In genomic region chr9:121443696-121444366, GRCm38 (mm10) we compare ENCODE assay signal across 9 mouse cellular contexts. TPM values are rescaled to one million over a fixed set of nuclear protein-coding genes. Genes with fewer than 3 reads are reported as not detected.
DNase-seq lines count a peak whose midpoint lies in the region; ATAC-seq lines count a peak whose summit lies in the region.
"Had no signal": no experiment of that assay in that cellular context is flagged by ENCODE, and none has a peak within 500 bp of the region (broad histone marks: within the 10 kb centered on the region; RNA-seq: fewer than 3 reads in every experiment).

No protein-coding gene starts in this region.

- H3K9me3 ChIP-seq in kidney, embryonic 16.5 days (ENCODE audit: low read length): no peaks in the 10 kb centered on the region
- no peaks in the 10 kb centered on the region for H3K9me3 ChIP-seq in hindbrain, embryonic 14.5 days (ENCODE audit: control insufficient read depth, low read length)
- H3K9me3 ChIP-seq in midbrain, embryonic 16.5 days (replicated peaks; ENCODE audit: control insufficient read depth, low read length, poor library complexity, severe bottlenecking): no peaks in the 10 kb centered on the region
- H3K9me3 ChIP-seq in heart, embryonic 10.5 days: no peaks in the 10 kb centered on the region

- H3K9ac ChIP-seq in kidney, embryonic 16.5 days (replicated peaks; ENCODE audit: low read length): no peak overlapping the region
- H3K9ac ChIP-seq in hindbrain, embryonic 14.5 days: no peak overlapping the region
- H3K9ac ChIP-seq in midbrain, embryonic 16.5 days (ENCODE audit: low read depth, low read length): no peak overlapping the region

- no peak overlapping the region for H3K27ac ChIP-seq in kidney, embryonic 16.5 days (ENCODE audit: low read length)
- no peak overlapping the region for H3K27ac ChIP-seq in hindbrain, embryonic 14.5 days
- no peak overlapping the region for H3K27ac ChIP-seq in midbrain, embryonic 16.5 days (ENCODE audit: low read length)
- no peak overlapping the region for H3K27ac ChIP-seq in heart, embryonic 10.5 days

- H3K4me3 ChIP-seq in kidney, embryonic 16.5 days (ENCODE audit: low read length): no peak overlapping the region
- no peak overlapping the region for H3K4me3 ChIP-seq in hindbrain, embryonic 14.5 days (replicated peaks; ENCODE audit: low read length)
- H3K4me3 ChIP-seq in midbrain, embryonic 16.5 days (ENCODE audit: low read depth, low read length): no peak overlapping the region
- no peak overlapping the region for H3K4me3 ChIP-seq in heart, embryonic 10.5 days

- ATAC-seq in kidney, embryonic 16.5 days (ENCODE audit: low FRiP score, low TSS enrichment): no peak
- ATAC-seq in hindbrain, embryonic 14.5 days (ENCODE audit: low FRiP score): peak; percentile 18; the same call in 1 of the 2 replicates
- peak; percentile 5; the same call in 1 of the 2 replicates for ATAC-seq in midbrain, embryonic 16.5 days
- ATAC-seq in megakaryocyte progenitor cell, adult 5-6 weeks (replicated peaks; ENCODE audit: poor library complexity): no peak

- 72% methylated on average over 31 of the region's 31 CpGs for WGBS in kidney, embryonic 16.5 days
- WGBS in hindbrain, embryonic 14.5 days: 66% methylated on average over 31 of the region's 31 CpGs
- 63% methylated on average over 31 of the region's 31 CpGs for WGBS in midbrain, embryonic 16.5 days
- WGBS in heart, embryonic 10.5 days: 73% methylated on average over 31 of the region's 31 CpGs

- H3K27me3 ChIP-seq in kidney, embryonic 16.5 days (ENCODE audit: insufficient read depth, low read length): no peaks in the 10 kb centered on the region
- no peaks in the 10 kb centered on the region for H3K27me3 ChIP-seq in hindbrain, embryonic 14.5 days (ENCODE audit: control insufficient read depth, insufficient read depth, low read length)
- no peaks in the 10 kb centered on the region for H3K27me3 ChIP-seq in midbrain, embryonic 16.5 days (ENCODE audit: control insufficient read depth, insufficient read depth, low read depth, low read length)
- H3K27me3 ChIP-seq in heart, embryonic 10.5 days (ENCODE audit: insufficient read depth, poor library complexity, severe bottlenecking): no peaks in the 10 kb centered on the region

- peak; percentile 35 to 54 for DNase-seq in kidney, postnatal 4 days
- DNase-seq in cerebellum, adult 18-20 months: peak; percentile 48 to 49
- DNase-seq in hindbrain, embryonic 14.5 days (ENCODE audit: low spot score): no peak
- no peak for DNase-seq in T-cell, adult 2 months (ENCODE audit: low spot score)
- no peak for DNase-seq in heart, embryonic 10.5 days (ENCODE audit: low spot score)
- DNase-seq: kidney, postnatal 14 days had no signal

- H3K36me3 ChIP-seq in kidney, embryonic 16.5 days (ENCODE audit: insufficient read depth, low read length): peaks cover 28% of the 10 kb centered on the region
- peaks cover 63% of the 10 kb centered on the region for H3K36me3 ChIP-seq in hindbrain, embryonic 14.5 days (replicated peaks; ENCODE audit: control insufficient read depth, insufficient read depth)
- H3K36me3 ChIP-seq in midbrain, embryonic 16.5 days (ENCODE audit: control insufficient read depth, insufficient read depth, low read length): peaks cover 31% of the 10 kb centered on the region
- H3K36me3 ChIP-seq in heart, embryonic 10.5 days: peaks cover 57% of the 10 kb centered on the region

- H3K4me2 ChIP-seq in kidney, embryonic 16.5 days (replicated peaks; ENCODE audit: low read depth, low read length): no peak overlapping the region
- no peak overlapping the region for H3K4me2 ChIP-seq in hindbrain, embryonic 14.5 days (replicated peaks)
- no peak overlapping the region for H3K4me2 ChIP-seq in midbrain, embryonic 16.5 days (ENCODE audit: low read length)

- H3K4me1 ChIP-seq in kidney, embryonic 16.5 days (ENCODE audit: insufficient read depth, low read length): no peaks in the 10 kb centered on the region
- H3K4me1 ChIP-seq in hindbrain, embryonic 14.5 days (replicated peaks; ENCODE audit: control insufficient read depth, insufficient read depth, low read length): no peaks in the 10 kb centered on the region
- no peaks in the 10 kb centered on the region for H3K4me1 ChIP-seq in midbrain, embryonic 16.5 days (ENCODE audit: control insufficient read depth, insufficient read depth, low read length)
- peaks cover 8% of the 10 kb centered on the region; the same call in 1 of the 2 replicates for H3K4me1 ChIP-seq in heart, embryonic 10.5 days

RNA-seq across cellular contexts. Expression of gene Cck, which starts 51.7 kb away (rescaled TPM):
- polyA plus RNA-seq in kidney, embryonic 16.5 days (2015; fragmentation: Nextera tagmentation; extraction: Ambion mirVana): 2.8 and 3.6 TPM in 2 replicates
- polyA plus RNA-seq in hindbrain, embryonic 14.5 days (2014; fragmentation: Nextera tagmentation; extraction: Ambion mirVana): 73.5 and 83.2 TPM in 2 replicates
- 26.5 and 41.5 TPM in 2 replicates for polyA plus RNA-seq in midbrain, embryonic 16.5 days (2015; fragmentation: Nextera tagmentation; extraction: Ambion mirVana)
- not detected in 2 replicates for total RNA-seq in megakaryocyte progenitor cell, adult 5-6 weeks (2015)
- not detected in 2 replicates for total RNA-seq in megakaryocyte progenitor cell, adult 5-6 weeks (2017)
- 11.2 and 12.5 TPM in 2 replicates for polyA plus RNA-seq in heart, embryonic 10.5 days (2016; fragmentation: Nextera tagmentation; extraction: Ambion mirVana)

Comparison
In these comparisons a context has a peak if more than half of its experiments do, and no peak if none do; other contexts are left out.
1. DNase-seq: peak in kidney, postnatal 4 days (2 of 2) and cerebellum, adult 18-20 months (2 of 2); none in hindbrain, embryonic 14.5 days (single experiment), T-cell, adult 2 months (single experiment) and heart, embryonic 10.5 days (single experiment).
2. ATAC-seq: peak in hindbrain, embryonic 14.5 days (single experiment) and midbrain, embryonic 16.5 days (single experiment); none in kidney, embryonic 16.5 days (single experiment) and megakaryocyte progenitor cell, adult 5-6 weeks (single experiment).